Mouse (Mus musculus) limb, embryonic 11.5 days (tissue): ENCODE data around the gene Cracr2a. TPM values are rescaled to one million over a fixed set of nuclear protein-coding genes. Genes with fewer than 3 reads are reported as not detected.

Experiments used
- ATAC-seq: fragments of 200-750 bp; cut with Nextera tagmentation; 2 replicates; pipeline ENCODE4 v1.8.0; 2017; ENCODE audit warnings: low read depth; ENCODE audit not compliant: insufficient number of reproducible peaks, low FRiP score, low TSS enrichment
- DNase-seq: peaks from one replicate; pipeline ENCODE4 v3.0.0-alpha.2; 2015; ENCODE audit warnings: low spot score
- H3K27ac ChIP-seq: fragments of 300-500 bp; sonication (generic); replicated peaks from 2 replicates; pipeline ENCODE4 v1.5.1; 2014; ENCODE audit warnings: low read depth, mild to moderate bottlenecking, low read length
- H3K27me3 ChIP-seq: fragments of 300-500 bp; sonication (generic); 2 replicates; pipeline ENCODE4 v1.6.1; 2014; ENCODE audit warnings: mild to moderate bottlenecking, low read length, mixed read lengths; ENCODE audit not compliant: control insufficient read depth, insufficient read depth
- H3K36me3 ChIP-seq: fragments of 300-500 bp; sonication (generic); 2 replicates; pipeline ENCODE4 v1.6.1; 2014; ENCODE audit warnings: mild to moderate bottlenecking, low read length, moderate library complexity, mixed read lengths; ENCODE audit not compliant: control insufficient read depth, insufficient read depth
- H3K4me1 ChIP-seq: fragments of 300-500 bp; sonication (generic); 2 replicates; pipeline ENCODE4 v1.6.1; 2014; ENCODE audit warnings: low read length, mixed read lengths; ENCODE audit not compliant: control insufficient read depth, insufficient read depth
- H3K4me2 ChIP-seq: fragments of 300-500 bp; sonication (generic); 2 replicates; pipeline ENCODE4 v1.6.1; 2014; ENCODE audit warnings: low read depth, mild to moderate bottlenecking, moderate library complexity; ENCODE audit not compliant: severe bottlenecking
- H3K4me3 ChIP-seq: fragments of 300-500 bp; sonication (generic); 2 replicates; pipeline ENCODE4 v1.5.1; 2014; ENCODE audit warnings: low read depth, low read length
- H3K9ac ChIP-seq: fragments of 300-500 bp; sonication (generic); 2 replicates; pipeline ENCODE4 v1.6.1; 2014; ENCODE audit warnings: mild to moderate bottlenecking, low read length
- H3K9me3 ChIP-seq: fragments of 300-500 bp; sonication (generic); 2 replicates; pipeline ENCODE4 v1.6.1; 2016; ENCODE audit warnings: low read length; ENCODE audit not compliant: control insufficient read depth
- WGBS: fragments of 180-500 bp; shearing (Covaris S2); extraction: QIAGEN DNeasy Blood & Tissue Kit; methylation state at CpG from one replicate; pipeline ENCODE4 v1.1.7; 2014; 5-methylcytosine and 5-hydroxymethylcytosine counted together
- polyA plus RNA-seq: library from polyadenylated mRNA; unstranded; fragments of >200 nt; fragmentation: Nextera tagmentation; extraction: Ambion mirVana; gene quantifications from 2 replicates; pipeline ENCODE4 v1.2.1, GENCODE M21; 2014

Cracr2a gene
- polyA plus RNA-seq, 1 experiment from 2014 or later = 1.4 TPM

GRCm38 (mm10) chr6:127617258-127618025 is 56.3 kb downstream of the Cracr2a start:
- Histone ChIP-seq H3K27me3 (no peaks in the 10 kb centered on the region), H3K36me3 (no peaks in the 10 kb centered on the region), H3K9me3 (no peaks in the 10 kb centered on the region), H3K4me3 (no peak overlapping the region), H3K9ac (no peak overlapping the region), H3K4me2 (no peak overlapping the region), H3K27ac (no peak overlapping the region), H3K4me1 (peaks cover 9% of the 10 kb centered on the region; the same call in 1 of the 2 replicates)
- peak; percentile 76 for DNase-seq
- ATAC-seq = no peak
- 32% methylated on average over 10 of the region's 10 CpGs for WGBS

- DNase-seq (no peak), ATAC-seq (no peak)
- whole genome bisulfite sequencing = 58% methylated on average over 4 of the region's 4 CpGs
- Histone ChIP-seq H3K4me1 (peaks cover 9% of the 10 kb centered on the region; the same call in 1 of the 2 replicates), H3K27me3 (no peaks in the 10 kb centered on the region), H3K4me2 (no peak overlapping the region), H3K4me3 (no peak overlapping the region), H3K36me3 (no peaks in the 10 kb centered on the region), H3K9ac (no peak overlapping the region), H3K27ac (no peak overlapping the region), H3K9me3 (no peaks in the 10 kb centered on the region)
Measured at GRCm38 (mm10) chr6:127618686-127619085, 57.5 kb downstream of the Cracr2a start.

- DNase-seq = peak; percentile 77
- H3K4me3 ChIP-seq = no peak overlapping the region
- 29% methylated on average over 5 of the region's 5 CpGs for whole genome bisulfite sequencing
- ATAC-seq = no peak
- H3K27ac ChIP-seq = no peak overlapping the region
- no peaks in the 10 kb centered on the region for H3K9me3 ChIP-seq
- H3K27me3 ChIP-seq = no peaks in the 10 kb centered on the region
- no peak overlapping the region for H3K9ac ChIP-seq
- H3K4me2 ChIP-seq = no peak overlapping the region
- no peaks in the 10 kb centered on the region for H3K4me1 ChIP-seq
- H3K36me3 ChIP-seq = no peaks in the 10 kb centered on the region
Measured at GRCm38 (mm10) chr6:127625135-127625534, 64.0 kb downstream of the Cracr2a start.

- Histone ChIP-seq H3K9me3 (no peaks in the 10 kb centered on the region), H3K27ac (no peak overlapping the region), H3K36me3 (no peaks in the 10 kb centered on the region), H3K4me1 (no peaks in the 10 kb centered on the region), H3K4me2 (no peak overlapping the region), H3K27me3 (no peaks in the 10 kb centered on the region), H3K9ac (no peak overlapping the region), H3K4me3 (no peak overlapping the region)
- DNase-seq = no peak
- ATAC-seq = no peak
- 85% methylated on average over 9 of the region's 9 CpGs for WGBS
Measured at GRCm38 (mm10) chr6:127627453-127627852, 66.3 kb downstream of the Cracr2a start.

GRCm38 (mm10) chr6:127629249-127629648 is 68.1 kb downstream of the Cracr2a start:
- Histone ChIP-seq H3K9ac (no peak overlapping the region), H3K36me3 (no peaks in the 10 kb centered on the region), H3K27ac (no peak overlapping the region), H3K4me3 (no peak overlapping the region), H3K27me3 (no peaks in the 10 kb centered on the region), H3K4me2 (no peak overlapping the region), H3K4me1 (no peaks in the 10 kb centered on the region), H3K9me3 (no peaks in the 10 kb centered on the region)
- ATAC-seq (no peak), DNase-seq (no peak)
- WGBS = 89% methylated on average over 2 of the region's 2 CpGs

- H3K9ac ChIP-seq = no peak overlapping the region
- DNase-seq = no peak
- no peak overlapping the region for H3K4me2 ChIP-seq
- H3K9me3 ChIP-seq = no peaks in the 10 kb centered on the region
- no peak for ATAC-seq
- no peaks in the 10 kb centered on the region for H3K27me3 ChIP-seq
- H3K36me3 ChIP-seq = no peaks in the 10 kb centered on the region
- H3K4me1 ChIP-seq = no peaks in the 10 kb centered on the region
- H3K4me3 ChIP-seq = no peak overlapping the region
- 85% methylated on average over 2 of the region's 2 CpGs for WGBS
- H3K27ac ChIP-seq = no peak overlapping the region
Measured at GRCm38 (mm10) chr6:127634858-127635257, 73.7 kb downstream of the Cracr2a start.

- H3K27ac ChIP-seq = no peak overlapping the region
- ATAC-seq (no peak), DNase-seq (no peak)
- no peaks in the 10 kb centered on the region for H3K27me3 ChIP-seq
- WGBS = 59% methylated on average over 9 of the region's 9 CpGs
- H3K4me3 ChIP-seq = no peak overlapping the region
- no peak overlapping the region for H3K9ac ChIP-seq
- H3K9me3 ChIP-seq = no peaks in the 10 kb centered on the region
- no peak overlapping the region for H3K4me2 ChIP-seq
- H3K36me3 ChIP-seq = no peaks in the 10 kb centered on the region
- no peaks in the 10 kb centered on the region for H3K4me1 ChIP-seq
Measured at GRCm38 (mm10) chr6:127635462-127636189, 74.5 kb downstream of the Cracr2a start.

- WGBS = 73% methylated on average over 8 of the region's 8 CpGs
- H3K36me3 ChIP-seq = no peaks in the 10 kb centered on the region
- ATAC-seq = no peak
Measured at GRCm38 (mm10) chr6:127641077-127641801, 80.1 kb downstream of the Cracr2a start.

More at GRCm38 (mm10) chr6:127641077-127641801, 80.1 kb downstream of the Cracr2a start:
- no peak overlapping the region for H3K4me2 ChIP-seq
- no peak overlapping the region for H3K4me3 ChIP-seq
- H3K9me3 ChIP-seq = no peaks in the 10 kb centered on the region
- no peaks in the 10 kb centered on the region for H3K4me1 ChIP-seq
- H3K27me3 ChIP-seq = no peaks in the 10 kb centered on the region
- no peak overlapping the region for H3K9ac ChIP-seq
- no peak for DNase-seq
- H3K27ac ChIP-seq = no peak overlapping the region
